Mouse (Mus musculus): ENCODE data around the gene Olfr543.

DNA sequence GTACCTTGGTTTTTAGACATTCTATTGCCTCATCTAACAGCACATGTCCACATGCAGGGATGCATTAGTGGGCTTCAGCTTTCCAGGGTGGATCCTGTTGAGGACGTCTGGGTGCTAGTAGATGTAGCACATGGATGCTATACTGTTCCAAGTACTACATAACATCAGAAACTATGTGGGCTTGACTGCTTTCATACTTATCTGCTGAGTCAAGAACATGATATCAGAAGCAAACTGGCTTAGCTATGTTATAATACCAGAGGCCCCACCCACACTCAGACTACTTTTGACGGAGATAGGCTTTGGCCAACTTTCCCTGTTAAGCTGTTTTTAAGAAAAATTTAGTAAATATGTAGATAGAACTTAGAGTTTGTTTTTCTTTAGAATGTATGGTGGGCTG is 37.2 kb downstream of the Olfr543 start:
- TF ChIP-seq CTCF (IDR thresholded peaks at IDR 0.05; ENCODE audit: borderline replicate concordance, control insufficient read depth, extremely low read depth, insufficient read depth, low read length, poor library complexity) (no peak), POLR2A (IDR thresholded peaks at IDR 0.05; ENCODE audit: control insufficient read depth, extremely low read depth, insufficient read depth, low read length, poor library complexity) (no peak)
